Mouse (Mus musculus) limb, embryonic 11.5 days (tissue): ENCODE results near the gene C6. TPM values are rescaled to one million over a fixed set of nuclear protein-coding genes. Genes with fewer than 3 reads are reported as not detected.

Experiments used
- ATAC-seq: fragments of 200-750 bp; cut with Nextera tagmentation; 2 replicates; pipeline ENCODE4 v1.8.0; 2017; ENCODE audit warnings: low read depth; ENCODE audit not compliant: insufficient number of reproducible peaks, low FRiP score, low TSS enrichment
- DNase-seq: peaks from one replicate; pipeline ENCODE4 v3.0.0-alpha.2; 2015; ENCODE audit warnings: low spot score
- H3K27ac ChIP-seq: fragments of 300-500 bp; sonication (generic); replicated peaks from 2 replicates; pipeline ENCODE4 v1.5.1; 2014; ENCODE audit warnings: low read depth, mild to moderate bottlenecking, low read length
- H3K27me3 ChIP-seq: fragments of 300-500 bp; sonication (generic); 2 replicates; pipeline ENCODE4 v1.6.1; 2014; ENCODE audit warnings: mild to moderate bottlenecking, low read length, mixed read lengths; ENCODE audit not compliant: control insufficient read depth, insufficient read depth
- H3K36me3 ChIP-seq: fragments of 300-500 bp; sonication (generic); 2 replicates; pipeline ENCODE4 v1.6.1; 2014; ENCODE audit warnings: mild to moderate bottlenecking, low read length, moderate library complexity, mixed read lengths; ENCODE audit not compliant: control insufficient read depth, insufficient read depth
- H3K4me1 ChIP-seq: fragments of 300-500 bp; sonication (generic); 2 replicates; pipeline ENCODE4 v1.6.1; 2014; ENCODE audit warnings: low read length, mixed read lengths; ENCODE audit not compliant: control insufficient read depth, insufficient read depth
- H3K4me2 ChIP-seq: fragments of 300-500 bp; sonication (generic); 2 replicates; pipeline ENCODE4 v1.6.1; 2014; ENCODE audit warnings: low read depth, mild to moderate bottlenecking, moderate library complexity; ENCODE audit not compliant: severe bottlenecking
- H3K4me3 ChIP-seq: fragments of 300-500 bp; sonication (generic); 2 replicates; pipeline ENCODE4 v1.5.1; 2014; ENCODE audit warnings: low read depth, low read length
- H3K9ac ChIP-seq: fragments of 300-500 bp; sonication (generic); 2 replicates; pipeline ENCODE4 v1.6.1; 2014; ENCODE audit warnings: mild to moderate bottlenecking, low read length
- H3K9me3 ChIP-seq: fragments of 300-500 bp; sonication (generic); 2 replicates; pipeline ENCODE4 v1.6.1; 2016; ENCODE audit warnings: low read length; ENCODE audit not compliant: control insufficient read depth
- WGBS: fragments of 180-500 bp; shearing (Covaris S2); extraction: QIAGEN DNeasy Blood & Tissue Kit; methylation state at CpG from one replicate; pipeline ENCODE4 v1.1.7; 2014; 5-methylcytosine and 5-hydroxymethylcytosine counted together
- polyA plus RNA-seq: library from polyadenylated mRNA; unstranded; fragments of >200 nt; fragmentation: Nextera tagmentation; extraction: Ambion mirVana; gene quantifications from 2 replicates; pipeline ENCODE4 v1.2.1, GENCODE M21; 2014

C6 gene
- polyA plus RNA-seq, 1 experiment from 2014 or later: not detected

GRCm38 (mm10) chr15:4814976-4815375 is 88.0 kb downstream of the C6 start:
- 88% methylated on average over 5 of the region's 5 CpGs for WGBS
- ATAC-seq (no peak), DNase-seq (no peak)
- Histone ChIP-seq H3K4me2 (no peak overlapping the region), H3K27ac (no peak overlapping the region), H3K4me3 (no peak overlapping the region), H3K27me3 (no peaks in the 10 kb centered on the region), H3K9me3 (no peaks in the 10 kb centered on the region), H3K4me1 (no peaks in the 10 kb centered on the region), H3K9ac (no peak overlapping the region), H3K36me3 (no peaks in the 10 kb centered on the region)

GRCm38 (mm10) chr15:4815711-4816110 is 88.7 kb downstream of the C6 start:
- no peaks in the 10 kb centered on the region for H3K27me3 ChIP-seq
- no peak overlapping the region for H3K4me2 ChIP-seq
- H3K9ac ChIP-seq: no peak overlapping the region
- H3K4me1 ChIP-seq: no peaks in the 10 kb centered on the region
- DNase-seq (no peak), ATAC-seq (no peak)
- 87% methylated on average over 2 of the region's 2 CpGs for WGBS
- H3K27ac ChIP-seq: no peak overlapping the region
- no peak overlapping the region for H3K4me3 ChIP-seq
- H3K9me3 ChIP-seq: no peaks in the 10 kb centered on the region
- H3K36me3 ChIP-seq: no peaks in the 10 kb centered on the region

- no peak for DNase-seq
- Histone ChIP-seq H3K9me3 (no peaks in the 10 kb centered on the region), H3K27me3 (no peaks in the 10 kb centered on the region), H3K36me3 (no peaks in the 10 kb centered on the region), H3K9ac (no peak overlapping the region), H3K27ac (no peak overlapping the region), H3K4me3 (no peak overlapping the region), H3K4me2 (no peak overlapping the region), H3K4me1 (no peaks in the 10 kb centered on the region)
- no peak; the same call in 1 of the 2 replicates for ATAC-seq
- WGBS: 90% methylated on average over 10 of the region's 10 CpGs
These were observed 89.9 kb downstream of the C6 start for GRCm38 (mm10) chr15:4816752-4817493.

- no peaks in the 10 kb centered on the region for H3K27me3 ChIP-seq
- H3K9me3 ChIP-seq: no peaks in the 10 kb centered on the region
- H3K4me2 ChIP-seq: no peak overlapping the region
- H3K4me1 ChIP-seq: no peaks in the 10 kb centered on the region
- no peak overlapping the region for H3K27ac ChIP-seq
- no peaks in the 10 kb centered on the region for H3K36me3 ChIP-seq
- H3K4me3 ChIP-seq: no peak overlapping the region
- H3K9ac ChIP-seq: no peak overlapping the region
- DNase-seq: no peak
- WGBS: 50% methylated on average over 3 of the region's 3 CpGs
- no peak for ATAC-seq
These were observed 91.5 kb downstream of the C6 start for GRCm38 (mm10) chr15:4818437-4818836.

GRCm38 (mm10) chr15:4821161-4821560 is 94.2 kb downstream of the C6 start:
- H3K4me1 ChIP-seq: no peaks in the 10 kb centered on the region
- no peak for ATAC-seq
- H3K4me2 ChIP-seq: no peak overlapping the region
- H3K9ac ChIP-seq: no peak overlapping the region
- no peaks in the 10 kb centered on the region for H3K9me3 ChIP-seq
- 71% methylated on average over 1 of the region's 1 CpGs for WGBS
- no peak overlapping the region for H3K27ac ChIP-seq
- DNase-seq: no peak
- H3K4me3 ChIP-seq: no peak overlapping the region
- no peaks in the 10 kb centered on the region for H3K36me3 ChIP-seq
- no peaks in the 10 kb centered on the region for H3K27me3 ChIP-seq

- Histone ChIP-seq H3K4me2 (no peak overlapping the region), H3K9ac (no peak overlapping the region), H3K9me3 (no peaks in the 10 kb centered on the region), H3K27me3 (no peaks in the 10 kb centered on the region), H3K36me3 (no peaks in the 10 kb centered on the region), H3K4me3 (no peak overlapping the region), H3K4me1 (no peaks in the 10 kb centered on the region), H3K27ac (no peak overlapping the region)
- 91% methylated on average over 8 of the region's 8 CpGs for WGBS
- no peak for DNase-seq
- no peak for ATAC-seq
These were observed 94.8 kb downstream of the C6 start for GRCm38 (mm10) chr15:4821824-4822223.

- H3K4me2 ChIP-seq: no peak overlapping the region
- no peaks in the 10 kb centered on the region for H3K4me1 ChIP-seq
- DNase-seq (no peak), ATAC-seq (no peak)
- no peaks in the 10 kb centered on the region for H3K27me3 ChIP-seq
- H3K9me3 ChIP-seq: no peaks in the 10 kb centered on the region
- no peak overlapping the region for H3K4me3 ChIP-seq
- H3K27ac ChIP-seq: no peak overlapping the region
- no peak overlapping the region for H3K9ac ChIP-seq
- H3K36me3 ChIP-seq: no peaks in the 10 kb centered on the region
These were observed 100.8 kb downstream of the C6 start for GRCm38 (mm10) chr15:4827736-4828135.

- H3K4me2 ChIP-seq: no peak overlapping the region
- H3K9me3 ChIP-seq: no peaks in the 10 kb centered on the region
- H3K9ac ChIP-seq: no peak overlapping the region
- no peak for ATAC-seq
- DNase-seq: no peak
- H3K36me3 ChIP-seq: no peaks in the 10 kb centered on the region
- no peaks in the 10 kb centered on the region for H3K4me1 ChIP-seq
- 78% methylated on average over 3 of the region's 3 CpGs for WGBS
- no peaks in the 10 kb centered on the region for H3K27me3 ChIP-seq
- no peak overlapping the region for H3K27ac ChIP-seq
- no peak overlapping the region for H3K4me3 ChIP-seq
These were observed 109.4 kb downstream of the C6 start for GRCm38 (mm10) chr15:4836354-4836753.

GRCm38 (mm10) chr15:4850015-4850414 is 123.0 kb downstream of the C6 start:
- Histone ChIP-seq H3K9me3 (no peaks in the 10 kb centered on the region), H3K4me1 (no peaks in the 10 kb centered on the region), H3K27ac (no peak overlapping the region), H3K9ac (no peak overlapping the region), H3K4me3 (no peak overlapping the region), H3K36me3 (no peaks in the 10 kb centered on the region), H3K27me3 (no peaks in the 10 kb centered on the region), H3K4me2 (no peak overlapping the region)
- ATAC-seq (no peak), DNase-seq (no peak)
- WGBS: 89% methylated on average over 1 of the region's 1 CpGs
